Mouse (Mus musculus) C2C12 (cell line): ENCODE data around the gene Kiz. TPM values are rescaled to one million over a fixed set of nuclear protein-coding genes. Genes with fewer than 3 reads are reported as not detected.
A peak's percentile ranks its signal among the peaks of the same experiment; 100 is the strongest.

Experiments
- H3K27me3 ChIP-seq: one replicate; pipeline ENCODE4 v1.6.1; 2011; ENCODE audit not compliant: control insufficient read depth, insufficient read depth, insufficient read length
- H3K36me3 ChIP-seq: one replicate; pipeline ENCODE4 v1.6.1; 2011; ENCODE audit not compliant: control insufficient read depth, insufficient read depth
- H3K4me3 ChIP-seq: one replicate; pipeline ENCODE4 v1.5.1; 2011; ENCODE audit warnings: mild to moderate bottlenecking, control low read depth; ENCODE audit not compliant: poor library complexity, insufficient read depth, severe bottlenecking
- H3K79me2 ChIP-seq: one replicate; pipeline ENCODE4 v1.6.1; 2011; ENCODE audit not compliant: control insufficient read depth, insufficient read depth
- H3K79me3 ChIP-seq: one replicate; pipeline ENCODE4 v1.6.1; 2011; ENCODE audit warnings: low read depth, control low read depth
- H3ac ChIP-seq: one replicate; pipeline ENCODE3; 2011; ENCODE audit warnings: low read depth; ENCODE audit not compliant: control insufficient read depth, insufficient read length
- CEBPB ChIP-seq: IDR thresholded peaks from one replicate; pipeline ENCODE4 v1.6.1; 2011; ENCODE audit warnings: low read depth, mild to moderate bottlenecking, control low read depth, moderate library complexity
- CTCF ChIP-seq: IDR thresholded peaks from one replicate; pipeline ENCODE4 v1.5.1; 2011; ENCODE audit not compliant: control insufficient read depth, insufficient read depth, insufficient read length
- FOSL1 ChIP-seq: IDR thresholded peaks from one replicate; pipeline ENCODE4 v1.8.0; 2011; ENCODE audit warnings: mild to moderate bottlenecking, low read length; ENCODE audit not compliant: poor library complexity, insufficient read depth, severe bottlenecking
- MAX ChIP-seq: IDR thresholded peaks from one replicate; pipeline ENCODE4 v1.6.1; 2011; ENCODE audit warnings: mild to moderate bottlenecking, control low read depth
- MYOD1 ChIP-seq: IDR thresholded peaks from one replicate; pipeline ENCODE4 v1.6.1; 2011; ENCODE audit warnings: low read depth; ENCODE audit not compliant: control insufficient read depth, insufficient read length
- MYOG ChIP-seq: IDR thresholded peaks from one replicate; pipeline ENCODE4 v1.6.1; 2011; ENCODE audit not compliant: control insufficient read depth, insufficient read length; ENCODE audit errors: extremely low read depth
- USF1 ChIP-seq: IDR thresholded peaks from one replicate; pipeline ENCODE4 v1.6.1; 2011; ENCODE audit warnings: low read depth, mild to moderate bottlenecking, control low read depth, moderate library complexity
- long read RNA-seq, 2 experiments: library from polyadenylated mRNA; unstranded; transcript quantifications; one replicate each; pipeline ENCODE4 v2.0.0; 2019 to 2020
- polyA plus RNA-seq: library from polyadenylated mRNA; unstranded; fragments of >200 nt; fragmentation: generic; extraction: Trizol; gene quantifications from one replicate; pipeline ENCODE4 v1.2.1, GENCODE M21; 2012; ENCODE audit warnings: missing spikeins

Gene Kiz
- 5.9 TPM for polyA plus RNA-seq
- long read RNA-seq, experiment 1, transcript Kiz-201 (14 exons, 2,183 nt) = major isoform, 37 of 46 reads
- long read RNA-seq, experiment 1, partial matches to known transcripts = 3 of 46 reads
- long read RNA-seq, experiment 1, other reads (novel, unspliced or antisense) = 5 of 46 reads
- long read RNA-seq, experiment 2, transcript Kiz-201 (14 exons, 2,183 nt) = major isoform, 128 of 158 reads
- long read RNA-seq, experiment 2, partial matches to known transcripts = 7 of 158 reads
- long read RNA-seq, experiment 2, other reads (novel, unspliced or antisense) = 23 of 158 reads

DNA sequence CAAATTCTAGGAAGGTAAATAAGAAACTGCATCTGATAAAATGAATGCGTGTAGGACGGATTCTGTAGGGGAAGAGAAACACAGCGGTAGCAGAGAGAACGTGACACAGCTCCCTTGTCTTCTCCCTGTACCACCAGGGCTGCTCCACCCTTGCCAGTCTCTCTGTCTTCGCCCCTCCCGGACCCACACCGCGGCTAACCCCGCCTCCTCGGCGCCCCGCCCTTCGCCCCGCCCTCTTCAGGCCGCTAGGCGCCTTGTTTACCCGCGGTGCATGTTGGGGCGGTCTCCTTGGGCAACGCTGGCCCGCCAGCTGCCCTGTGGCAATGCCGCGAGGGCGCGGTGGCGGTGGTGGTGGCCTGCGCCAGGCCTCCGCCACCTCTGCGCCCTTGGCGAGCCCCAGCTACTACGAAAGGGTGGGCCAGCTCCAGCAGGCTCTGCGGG, at the start of gene Kiz:
Kiz (plus strand) TSS at position 266 of the 441 bp plus-strand sequence.
- Histone ChIP-seq H3K36me3 (no peaks in the 10 kb centered on the region), H3K27me3 (no peaks in the 10 kb centered on the region), H3K4me3 (peak within 1 kb of the TSS; percentile 76), H3ac (peak within 1 kb of the TSS; percentile 98), H3K79me3 (no peaks in the 10 kb centered on the region), H3K79me2 (no peaks in the 10 kb centered on the region)
- no peak for TF ChIP-seq MYOG
- peak; percentile 79 for TF ChIP-seq MAX

DNA sequence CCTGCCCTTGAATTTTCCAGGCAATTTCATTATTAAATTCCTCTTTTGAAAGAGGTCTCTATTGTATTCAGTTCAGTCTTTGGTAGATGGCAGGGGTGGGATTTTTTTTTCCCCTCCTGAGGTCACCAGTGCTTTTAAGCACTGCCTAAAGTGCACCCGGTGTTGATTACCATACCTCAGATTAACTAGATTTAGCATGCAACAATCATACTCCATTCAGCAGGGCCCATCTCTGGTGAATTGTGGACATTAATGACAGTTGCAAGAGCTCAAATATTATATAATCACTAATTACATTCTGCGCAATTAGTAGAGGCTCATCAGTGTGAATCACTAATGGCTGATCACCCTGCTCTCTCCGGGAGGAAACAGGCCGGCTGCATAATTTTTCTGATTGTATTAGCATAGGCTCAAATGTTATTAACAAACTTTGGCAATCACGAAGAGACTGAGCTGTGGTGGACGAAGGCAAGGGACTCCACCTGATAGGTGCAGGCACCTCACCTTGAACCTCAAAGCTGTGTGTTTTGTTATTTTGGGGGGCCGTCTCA, 45.9 kb upstream of the Kiz start:
- Histone ChIP-seq H3K79me3 (no peaks in the 10 kb centered on the region), H3K36me3 (no peaks in the 10 kb centered on the region), H3K79me2 (no peaks in the 10 kb centered on the region), H3ac (no peak overlapping the region), H3K4me3 (no peak overlapping the region), H3K27me3 (no peaks in the 10 kb centered on the region)
- TF ChIP-seq CEBPB (no peak), USF1 (no peak), MYOG (no peak), CTCF (no peak)

DNA sequence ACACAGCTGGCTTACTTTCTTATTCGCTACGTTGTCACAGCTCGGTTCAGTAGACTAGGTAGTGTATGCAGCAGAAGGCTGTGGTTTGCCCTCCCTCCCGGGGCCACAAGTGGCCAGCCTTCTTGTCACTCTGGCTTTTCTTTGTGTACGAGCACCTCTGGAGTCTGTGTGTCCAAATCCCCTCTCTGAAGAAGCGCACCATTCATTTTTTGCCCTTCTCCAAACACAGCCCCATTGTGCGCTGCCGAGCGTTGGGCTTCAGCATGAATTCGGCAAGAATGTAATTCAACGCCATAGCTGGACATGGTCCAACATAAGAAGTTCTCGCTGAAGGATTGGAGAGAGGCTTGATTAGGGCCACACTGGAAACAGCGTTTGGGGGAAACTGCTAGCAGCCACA, 45.0 kb upstream of the Kiz start:
- no peaks in the 10 kb centered on the region for H3K79me2 ChIP-seq
- no peak overlapping the region for H3K4me3 ChIP-seq
- H3K79me3 ChIP-seq = no peaks in the 10 kb centered on the region
- H3ac ChIP-seq = no peak overlapping the region
- H3K36me3 ChIP-seq = no peaks in the 10 kb centered on the region
- no peaks in the 10 kb centered on the region for H3K27me3 ChIP-seq
- no peak for TF ChIP-seq FOSL1
- no peak for TF ChIP-seq MYOD1
- no peak for TF ChIP-seq CEBPB
- no peak for TF ChIP-seq MYOG
- no peak for TF ChIP-seq CTCF
- no peak for TF ChIP-seq USF1
- no peak for TF ChIP-seq MAX

DNA sequence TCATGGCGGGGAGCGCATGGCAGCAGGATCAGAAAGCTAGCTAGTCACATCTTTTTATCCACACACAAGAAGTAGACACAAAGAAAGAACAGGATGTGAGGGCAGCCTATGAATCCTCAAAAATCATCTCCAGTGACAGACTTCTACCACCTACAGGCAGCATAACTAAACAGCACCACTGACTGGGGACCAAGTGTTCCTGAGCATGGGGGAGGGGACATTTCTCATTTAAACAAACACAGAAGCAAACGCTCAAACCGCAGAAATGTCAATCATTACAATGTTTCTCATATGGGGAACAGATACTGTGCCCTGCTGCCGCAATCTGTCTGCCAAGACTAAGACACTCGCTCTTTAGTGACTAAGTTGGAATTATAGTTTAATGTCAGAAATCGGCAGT, 40.7 kb upstream of the Kiz start:
- TF ChIP-seq MAX (no peak), FOSL1 (no peak), CTCF (no peak), CEBPB (no peak)

DNA sequence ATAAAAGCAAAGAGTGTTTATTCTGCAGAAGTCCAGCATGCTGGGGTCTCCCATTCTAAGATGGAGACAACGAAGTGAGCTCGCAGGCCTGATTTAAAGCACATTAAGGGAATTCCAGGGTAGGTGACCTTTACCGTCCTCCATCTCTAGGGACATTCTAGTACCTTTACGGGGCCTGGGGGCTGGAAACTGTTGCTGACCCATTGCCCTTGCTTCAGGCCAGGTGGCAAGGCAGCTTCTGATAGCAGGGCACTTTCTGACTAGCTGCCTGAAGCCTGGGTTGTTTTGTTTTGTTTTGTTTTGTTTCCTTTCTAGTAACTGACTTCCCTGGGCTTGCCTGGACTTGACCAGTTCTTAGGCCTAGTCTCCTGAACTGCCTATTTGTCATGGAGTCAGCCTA, 36.6 kb upstream of the Kiz start:
- no peaks in the 10 kb centered on the region for H3K79me2 ChIP-seq
- no peaks in the 10 kb centered on the region for H3K79me3 ChIP-seq
- H3K4me3 ChIP-seq = no peak overlapping the region
- H3ac ChIP-seq = no peak overlapping the region
- TF ChIP-seq MYOD1 (no peak), CTCF (no peak), USF1 (no peak), MYOG (no peak), MAX (no peak), FOSL1 (no peak), CEBPB (no peak)
- no peaks in the 10 kb centered on the region for H3K36me3 ChIP-seq
- no peaks in the 10 kb centered on the region for H3K27me3 ChIP-seq

More for the DNA sequence above, 40.7 kb upstream of the Kiz start:
- no peaks in the 10 kb centered on the region for H3K36me3 ChIP-seq
- H3K27me3 ChIP-seq = no peaks in the 10 kb centered on the region
- H3K79me2 ChIP-seq = no peaks in the 10 kb centered on the region
- H3K4me3 ChIP-seq = no peak overlapping the region
- no peaks in the 10 kb centered on the region for H3K79me3 ChIP-seq
- no peak overlapping the region for H3ac ChIP-seq

DNA sequence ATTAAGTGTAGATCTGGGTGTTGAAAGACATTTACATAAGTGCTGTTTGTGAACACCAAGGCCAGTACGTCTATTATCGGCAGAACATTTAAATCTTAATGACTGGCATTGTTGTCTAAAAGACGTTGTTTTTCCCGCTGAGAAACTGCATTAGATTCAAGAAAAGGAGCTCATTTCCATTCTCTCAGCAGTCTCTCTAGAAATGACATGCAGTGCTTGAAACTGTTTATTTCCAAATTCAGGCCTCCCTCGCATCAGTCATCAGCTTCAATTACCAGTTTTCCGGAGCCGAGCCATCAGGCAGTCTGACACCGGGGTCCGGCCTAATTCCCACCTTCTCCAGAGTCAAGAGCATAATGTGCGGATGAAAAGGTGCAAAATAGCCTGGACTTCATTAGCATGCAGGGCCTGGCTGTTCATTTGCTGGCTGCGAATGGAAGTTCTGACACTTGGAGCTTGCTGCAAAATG, 32.1 kb upstream of the Kiz start:
- no peaks in the 10 kb centered on the region for H3K36me3 ChIP-seq
- H3K27me3 ChIP-seq = no peaks in the 10 kb centered on the region
- no peaks in the 10 kb centered on the region for H3K79me3 ChIP-seq
- no peak overlapping the region for H3K4me3 ChIP-seq
- H3ac ChIP-seq = no peak overlapping the region
- H3K79me2 ChIP-seq = no peaks in the 10 kb centered on the region
- TF ChIP-seq USF1 (no peak), FOSL1 (no peak), CTCF (no peak), CEBPB (no peak), MAX (no peak), MYOG (no peak), MYOD1 (no peak)
